Mouse (Mus musculus) G1E (cell line): ENCODE measurements around the gene Vps37c. TPM values are rescaled to one million over a fixed set of nuclear protein-coding genes. Genes with fewer than 3 reads are reported as not detected.

Experiments used
- ATAC-seq: 2 replicates; pipeline ENCODE4 v1.8.0; 2016; ENCODE audit warnings: mild to moderate bottlenecking; ENCODE audit not compliant: insufficient number of reproducible peaks, poor library complexity, low FRiP score, severe bottlenecking; ENCODE audit errors: extremely low read depth
- DNase-seq: peaks from one replicate; pipeline ENCODE4 v3.0.0; 2012; ENCODE audit warnings: low spot score
- H3K27me3 ChIP-seq: 2 replicates; pipeline ENCODE4 v1.6.1; 2012; ENCODE audit warnings: mild to moderate bottlenecking, low read length, inconsistent platforms; ENCODE audit not compliant: insufficient read depth
- H3K36me3 ChIP-seq: replicated peaks from 2 replicates; pipeline ENCODE3; 2012; ENCODE audit warnings: mild to moderate bottlenecking, inconsistent platforms
- H3K4me1 ChIP-seq: 2 replicates; pipeline ENCODE4 v1.6.1; 2012; ENCODE audit warnings: low read depth, low read length, inconsistent platforms, mixed read lengths; ENCODE audit not compliant: insufficient read depth
- H3K4me3 ChIP-seq: 2 replicates; pipeline ENCODE4 v1.5.1; 2012; ENCODE audit warnings: low read depth, mild to moderate bottlenecking, inconsistent platforms, low read length, moderate library complexity, mixed read lengths
- H3K9me3 ChIP-seq: replicated peaks from 2 replicates; pipeline ENCODE4 v1.6.1; 2012; ENCODE audit warnings: inconsistent platforms
- CTCF ChIP-seq: IDR thresholded peaks from 2 replicates; pipeline ENCODE4 v1.5.1; 2012; ENCODE audit warnings: low read depth, low read length, inconsistent platforms, mixed read lengths
- GATA1 ChIP-seq: IDR thresholded peaks from 2 replicates; pipeline ENCODE4 v1.6.1; 2012; ENCODE audit warnings: borderline replicate concordance, low read length, inconsistent platforms, mixed read lengths
- GATA2 ChIP-seq: IDR thresholded peaks from 2 replicates; pipeline ENCODE4 v1.6.1; 2012; ENCODE audit warnings: low read depth, low read length, inconsistent platforms, borderline replicate concordance
- POLR2AphosphoS5 ChIP-seq: IDR thresholded peaks from 2 replicates; pipeline ENCODE4 v1.6.1; 2012; ENCODE audit warnings: low read depth, low read length, inconsistent platforms; ENCODE audit not compliant: insufficient replicate concordance
- TAL1 ChIP-seq: conservative IDR thresholded peaks from 2 replicates; pipeline ENCODE4 v1.6.1; 2012; ENCODE audit warnings: low read depth, low read length, inconsistent platforms, mixed read lengths
- polyA plus RNA-seq: library from polyadenylated mRNA; stranded (reverse); fragments of >175 nt; gene quantifications from 2 replicates; pipeline ENCODE4 v1.2.3, GENCODE M21; 2012
- total RNA-seq, 2 experiments: library from RNA; stranded (forward) in 1 of 2; stranded (reverse) in 1 of 2; fragments of 200-1000 nt in 1 of 2; fragments of >200 nt in 1 of 2; fragmentation: Nextera tagmentation in 1 of 2; gene quantifications; 2 replicates each; pipeline ENCODE4 v1.2.3; 2014 to 2017

The Vps37c gene
- total and polyA plus RNA-seq, 3 experiments = 5.2 to 34.9 (median 16.3) TPM

GRCm38 (mm10) chr19:10734554-10734953 lies 46.0 kb downstream of the Vps37c start:
- DNase-seq (no peak), ATAC-seq (no peak)
- H3K27me3 ChIP-seq = peaks cover 16% of the 10 kb centered on the region
- H3K36me3 ChIP-seq = no peaks in the 10 kb centered on the region
- no peaks in the 10 kb centered on the region for H3K9me3 ChIP-seq
- H3K4me3 ChIP-seq = no peak overlapping the region
- no peaks in the 10 kb centered on the region for H3K4me1 ChIP-seq
- no peak for TF ChIP-seq POLR2AphosphoS5
- TF ChIP-seq GATA2 = no peak
- no peak for TF ChIP-seq CTCF
- TF ChIP-seq GATA1 = no peak
- no peak for TF ChIP-seq TAL1

- Histone ChIP-seq H3K4me3 (no peak overlapping the region), H3K36me3 (no peaks in the 10 kb centered on the region), H3K9me3 (no peaks in the 10 kb centered on the region), H3K27me3 (peaks cover 16% of the 10 kb centered on the region), H3K4me1 (no peaks in the 10 kb centered on the region)
- DNase-seq = no peak
- ATAC-seq = no peak
- TF ChIP-seq CTCF = no peak
- TF ChIP-seq GATA2 = no peak
These were observed 46.5 kb downstream of the Vps37c start for GRCm38 (mm10) chr19:10735061-10735460.

GRCm38 (mm10) chr19:10735861-10736260 lies 47.3 kb downstream of the Vps37c start:
- Histone ChIP-seq H3K9me3 (no peaks in the 10 kb centered on the region), H3K27me3 (peaks cover 16% of the 10 kb centered on the region), H3K4me1 (no peaks in the 10 kb centered on the region), H3K36me3 (no peaks in the 10 kb centered on the region), H3K4me3 (no peak overlapping the region)
- DNase-seq = no peak
- TF ChIP-seq CTCF = no peak
- no peak for TF ChIP-seq POLR2AphosphoS5
- no peak for TF ChIP-seq GATA2
- TF ChIP-seq TAL1 = no peak
- TF ChIP-seq GATA1 = no peak
- ATAC-seq = no peak

- peaks cover 16% of the 10 kb centered on the region for H3K27me3 ChIP-seq
- no peak for ATAC-seq
- H3K4me1 ChIP-seq = no peaks in the 10 kb centered on the region
These were observed 49.5 kb downstream of the Vps37c start for GRCm38 (mm10) chr19:10738038-10738437.

GRCm38 (mm10) chr19:10738811-10739210 lies 50.3 kb downstream of the Vps37c start, which contains the start of gene Cd5:
Gene Cd5 (minus strand): TSS chr19:10739002.
- Histone ChIP-seq H3K27me3 (peaks cover 16% of the 10 kb centered on the region), H3K4me1 (no peaks in the 10 kb centered on the region), H3K4me3 (no peak within 1 kb of the TSS), H3K36me3 (no peaks in the 10 kb centered on the region), H3K9me3 (no peaks in the 10 kb centered on the region)
- no peak for DNase-seq
- no peak for ATAC-seq
- TF ChIP-seq GATA2 (no peak), TAL1 (no peak), GATA1 (no peak), POLR2AphosphoS5 (no peak), CTCF (no peak)

More at GRCm38 (mm10) chr19:10738038-10738437, 49.5 kb downstream of the Vps37c start:
- TF ChIP-seq POLR2AphosphoS5 = no peak
- TF ChIP-seq GATA2 = no peak
- no peak for TF ChIP-seq TAL1
- no peak for TF ChIP-seq CTCF
- TF ChIP-seq GATA1 = no peak
- no peak overlapping the region for H3K4me3 ChIP-seq
- DNase-seq = no peak
- no peaks in the 10 kb centered on the region for H3K9me3 ChIP-seq
- no peaks in the 10 kb centered on the region for H3K36me3 ChIP-seq

- Histone ChIP-seq H3K27me3 (peaks cover 18% of the 10 kb centered on the region), H3K4me3 (no peak overlapping the region), H3K36me3 (no peaks in the 10 kb centered on the region), H3K4me1 (no peaks in the 10 kb centered on the region), H3K9me3 (no peaks in the 10 kb centered on the region)
- TF ChIP-seq TAL1 (no peak), POLR2AphosphoS5 (no peak), CTCF (no peak), GATA2 (no peak), GATA1 (no peak)
- DNase-seq = no peak
- no peak for ATAC-seq
These were observed 51.4 kb downstream of the Vps37c start for GRCm38 (mm10) chr19:10739916-10740315.
